Mouse (Mus musculus) cerebellum, adult 11-12 months (tissue): ENCODE measurements around the gene Gabrb1.
A peak's percentile ranks its signal among the peaks of the same experiment; 100 is the strongest.

ENCODE experiments used
- DNase-seq: peaks from one replicate; pipeline ENCODE4 v3.0.0; 2022

Gene Gabrb1

DNA sequence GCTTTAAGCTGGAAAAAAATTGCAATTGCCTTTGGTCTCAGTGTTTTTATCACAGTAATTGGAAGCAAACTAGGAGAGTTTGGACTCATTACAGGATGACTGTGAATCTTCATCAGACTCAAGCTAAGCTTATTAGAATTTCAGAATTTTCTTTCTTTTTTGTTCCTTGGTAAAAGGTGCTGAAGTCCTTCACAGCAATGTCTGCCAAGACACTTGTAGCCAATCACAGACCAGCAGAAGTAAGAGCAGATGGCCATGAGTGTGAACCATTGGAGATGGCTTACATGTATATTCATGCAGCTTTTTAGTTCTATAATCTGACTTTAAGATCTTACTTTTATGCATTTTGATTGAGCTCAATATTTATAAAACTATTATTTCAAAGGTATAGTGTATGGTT lies 184.3 kb downstream of the Gabrb1 start:
- DNase-seq, result no peak

GRCm38 (mm10) chr5:71898214-71898613 lies 240.3 kb downstream of the Gabrb1 start:
- DNase-seq, result no peak

DNA sequence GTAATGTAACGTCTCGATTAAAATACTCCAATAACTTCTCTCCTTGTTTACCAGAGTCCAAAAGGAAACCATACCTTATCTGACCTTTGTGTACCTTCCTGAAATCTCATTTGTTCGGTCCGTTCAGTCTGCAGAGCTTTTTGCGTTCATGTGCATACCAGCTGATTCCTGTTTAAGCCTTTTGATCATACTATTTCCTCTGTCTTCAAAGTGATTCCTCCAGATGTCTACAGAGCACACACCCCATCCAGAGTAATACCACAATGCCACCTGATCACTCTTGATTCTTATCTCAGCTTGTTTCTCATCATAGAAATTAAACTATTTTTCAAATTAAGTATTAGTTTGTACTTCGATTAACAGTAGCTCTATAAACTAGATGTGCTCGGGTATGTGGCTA lies 245.5 kb downstream of the Gabrb1 start:
- DNase-seq, result no peak

GRCm38 (mm10) chr5:71914028-71914427 lies 256.1 kb downstream of the Gabrb1 start:
- DNase-seq, result no peak

- no peak for DNase-seq
These were observed 257.8 kb downstream of the Gabrb1 start for GRCm38 (mm10) chr5:71915711-71916110.

DNA sequence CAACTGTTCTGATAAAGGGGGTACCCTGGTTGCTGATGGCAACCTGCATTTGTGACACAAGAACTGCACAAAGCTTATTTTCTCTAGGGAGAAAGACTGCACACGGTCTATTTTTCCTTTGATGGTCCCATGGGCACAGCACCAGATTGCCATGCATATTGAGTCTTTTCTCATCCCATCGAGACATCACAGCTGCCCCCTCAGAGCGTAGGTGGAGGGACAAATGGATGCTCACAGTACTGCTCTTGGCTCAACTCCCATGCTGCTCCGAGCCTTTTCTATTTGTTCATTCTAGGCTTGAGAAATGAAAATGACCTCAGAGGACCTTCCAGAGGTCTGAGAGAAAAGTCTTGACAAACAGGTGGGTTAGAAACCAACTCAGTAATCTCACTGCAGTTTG lies 259.3 kb downstream of the Gabrb1 start:
- peak; percentile 14 for DNase-seq

DNA sequence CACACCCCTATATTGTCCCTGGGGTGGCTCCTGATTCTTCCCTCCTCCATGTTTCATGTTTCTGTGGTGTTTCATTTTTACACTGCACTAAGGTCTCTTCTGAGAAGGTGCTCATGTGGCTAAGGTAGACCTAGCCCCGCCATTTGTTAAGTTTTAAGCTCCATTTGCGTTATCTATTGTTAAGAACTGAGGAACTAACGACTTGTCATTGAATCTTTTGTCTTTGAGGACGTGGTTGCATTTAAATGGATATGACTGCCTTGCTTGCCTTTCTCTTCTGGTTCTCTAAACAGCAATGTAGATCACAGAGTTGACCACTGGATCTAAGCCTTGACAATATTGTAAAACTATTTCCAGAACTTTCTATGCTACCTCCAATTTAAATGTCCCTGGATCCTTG lies 265.7 kb downstream of the Gabrb1 start:
- DNase-seq, result no peak

DNA sequence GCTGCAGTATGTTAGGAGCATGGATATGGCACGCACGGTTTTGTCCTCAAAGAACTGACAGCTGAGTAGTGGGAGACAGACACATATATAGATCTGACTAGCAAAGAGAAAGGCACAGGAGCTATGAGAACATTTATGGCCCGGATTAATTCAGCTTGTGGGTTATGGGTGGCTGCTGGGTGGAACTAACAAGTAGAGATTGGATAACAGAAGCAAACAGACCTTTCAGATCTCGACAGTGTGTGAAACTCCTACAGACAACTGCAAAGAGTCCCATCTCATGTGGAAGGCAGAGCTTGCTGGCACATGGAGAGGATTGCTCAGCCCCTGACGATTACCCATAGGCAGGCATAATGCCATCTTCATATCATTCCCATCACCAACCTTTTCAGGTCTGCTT lies 268.4 kb downstream of the Gabrb1 start:
- DNase-seq, result no peak

DNA sequence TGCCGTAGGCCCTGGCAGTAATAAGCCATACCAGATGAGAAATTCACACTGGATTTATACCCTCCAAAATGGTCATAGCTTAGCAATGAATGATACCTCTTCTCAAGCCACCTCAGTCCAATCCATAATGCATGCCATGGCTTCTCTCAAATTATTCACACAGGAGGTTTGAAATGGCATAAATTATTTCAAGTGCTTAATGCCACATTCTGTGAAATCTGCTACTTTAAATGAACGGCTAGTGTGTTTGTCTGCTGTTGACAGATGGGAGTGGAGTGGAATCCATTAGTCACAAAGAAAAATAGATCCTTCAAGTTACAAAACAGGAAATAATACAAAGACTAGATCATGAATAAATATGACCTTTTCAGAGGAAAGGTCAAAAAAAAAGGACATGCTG lies 272.1 kb downstream of the Gabrb1 start:
- DNase-seq, result no peak

GRCm38 (mm10) chr5:71951398-71951797 lies 293.5 kb downstream of the Gabrb1 start:
- DNase-seq, result no peak

DNA sequence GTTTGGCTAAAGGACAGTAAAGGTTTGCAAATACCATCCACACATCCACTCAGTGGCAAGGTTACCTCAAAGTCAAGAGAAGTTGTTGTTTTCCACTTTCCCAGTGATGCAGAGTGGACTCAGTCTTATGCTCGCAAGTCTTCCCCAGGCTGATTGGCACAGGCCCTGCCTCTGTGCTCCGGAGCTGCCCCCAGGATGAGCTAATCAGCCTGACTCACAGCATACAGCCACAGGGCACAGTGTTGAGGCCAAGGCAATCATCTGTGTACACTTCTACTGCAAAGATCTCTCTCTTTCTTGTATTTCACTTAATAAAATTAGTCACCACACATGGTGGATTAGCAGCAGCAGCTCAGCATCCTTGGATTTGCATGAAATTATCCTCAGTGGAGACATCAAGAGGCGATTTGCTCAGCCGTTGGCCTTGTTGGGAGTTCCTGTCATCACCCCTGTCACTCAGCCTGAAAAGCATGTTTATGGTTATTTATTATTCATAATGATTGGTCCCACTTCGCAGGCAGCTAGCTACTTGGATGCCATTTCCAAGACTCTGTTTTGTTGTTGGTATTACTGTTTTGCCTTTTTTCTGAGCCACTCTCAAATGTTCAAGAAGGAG lies 297.3 kb downstream of the Gabrb1 start:
- DNase-seq, result no peak

DNA sequence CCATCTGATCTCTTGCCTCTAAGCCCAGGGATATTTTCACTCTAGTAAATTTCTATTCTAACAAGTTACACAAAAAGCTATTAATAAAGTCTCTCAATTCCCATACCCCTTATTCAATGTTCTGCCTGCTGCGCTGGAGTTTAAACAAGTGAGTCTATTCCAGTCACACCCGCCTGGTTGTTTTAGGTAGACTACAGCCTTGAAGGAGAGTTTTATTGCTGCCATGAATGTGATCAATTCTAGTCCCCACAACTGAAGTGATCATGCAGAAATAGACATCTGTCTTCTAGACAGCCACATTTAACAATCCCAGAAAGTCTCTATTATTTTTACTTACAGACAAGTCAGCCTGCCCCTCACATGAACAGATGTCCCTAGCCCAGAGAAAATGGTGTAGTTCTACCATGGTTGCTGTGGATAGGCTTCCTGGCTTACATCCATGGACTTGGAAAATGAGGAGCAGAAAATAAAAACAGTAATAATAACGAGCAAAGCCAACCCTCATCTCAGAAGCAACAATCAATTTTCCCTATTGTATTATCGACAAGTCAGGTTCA lies 307.0 kb downstream of the Gabrb1 start:
- DNase-seq, result no peak

DNA sequence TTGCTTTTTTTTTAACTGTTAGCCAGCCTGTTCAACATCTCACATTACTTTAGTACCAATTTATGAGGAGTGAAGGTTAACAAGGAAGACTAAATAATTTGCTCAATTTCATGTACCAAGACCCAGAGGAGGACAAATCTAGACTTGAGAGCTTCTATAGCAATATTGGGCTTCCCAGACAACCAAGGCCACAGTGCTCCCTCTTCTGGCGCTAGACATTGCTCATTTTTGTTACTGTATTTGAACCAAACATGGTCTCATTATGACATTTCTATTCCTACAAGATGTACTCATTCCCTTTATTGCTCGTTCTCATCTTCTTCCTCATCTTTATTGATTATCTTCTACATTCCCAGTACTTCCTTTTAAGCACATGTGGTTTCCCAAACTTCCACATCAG lies 307.6 kb downstream of the Gabrb1 start:
- no peak for DNase-seq

DNA sequence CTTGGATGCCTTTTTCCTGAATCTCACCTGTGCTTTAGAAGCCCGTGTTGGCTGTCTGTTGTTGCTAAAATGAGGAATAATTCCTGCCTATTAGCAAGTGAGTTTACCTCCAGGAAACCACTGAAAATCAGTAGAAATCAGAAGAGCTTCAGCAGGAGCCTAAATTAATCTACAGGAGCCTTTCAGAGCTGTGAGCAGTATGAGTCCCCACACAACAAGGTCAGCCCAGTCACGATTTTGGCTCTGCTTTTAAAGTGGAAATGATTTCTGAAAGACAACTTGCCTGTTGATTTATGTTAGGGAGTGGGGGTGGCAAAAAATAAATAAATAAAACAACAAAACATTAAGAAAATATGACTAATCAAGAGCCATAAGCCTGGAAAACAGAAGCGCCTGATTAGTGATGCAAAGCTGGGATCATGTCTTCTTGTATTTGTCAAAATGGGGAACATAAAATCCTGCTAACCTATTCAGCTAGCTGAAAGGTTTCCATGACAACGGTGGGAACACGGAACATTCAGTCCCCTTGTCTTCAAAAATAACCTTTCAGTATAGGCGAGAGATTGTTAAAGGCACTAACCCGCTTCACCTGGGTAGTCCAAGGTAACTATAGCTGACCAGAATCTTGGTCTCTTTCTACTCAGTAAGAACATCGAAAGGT lies 312.4 kb downstream of the Gabrb1 start:
- no peak for DNase-seq

- DNase-seq, result no peak
These were observed 314.9 kb downstream of the Gabrb1 start for GRCm38 (mm10) chr5:71972831-71973230.

GRCm38 (mm10) chr5:71976133-71976532 lies 318.2 kb downstream of the Gabrb1 start:
- DNase-seq, result no peak

- peak; percentile 51 for DNase-seq
These were observed 318.7 kb downstream of the Gabrb1 start for GRCm38 (mm10) chr5:71976571-71977061.

GRCm38 (mm10) chr5:71986561-71986960 lies 328.6 kb downstream of the Gabrb1 start:
- no peak for DNase-seq

DNA sequence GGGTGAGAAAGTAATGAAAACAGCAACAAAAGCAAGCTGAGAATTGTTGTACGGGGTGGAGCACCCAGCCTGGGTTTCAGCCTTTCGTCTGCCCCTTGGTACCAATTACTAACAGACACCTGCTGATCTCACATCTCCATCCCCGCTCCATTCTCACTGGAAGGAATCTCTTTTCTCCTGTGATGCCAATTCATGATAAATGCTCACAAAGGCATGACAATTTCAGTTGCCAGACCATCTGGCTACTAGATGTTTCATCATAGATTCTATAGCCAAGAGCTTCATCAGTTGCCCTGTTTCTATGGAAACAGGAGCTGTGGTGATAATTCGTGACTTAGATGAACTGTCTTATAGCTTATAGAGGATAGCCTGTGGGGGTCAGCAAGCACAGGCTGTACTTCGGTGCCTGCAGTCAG lies 329.1 kb downstream of the Gabrb1 start:
- DNase-seq, result peak; percentile 72

DNA sequence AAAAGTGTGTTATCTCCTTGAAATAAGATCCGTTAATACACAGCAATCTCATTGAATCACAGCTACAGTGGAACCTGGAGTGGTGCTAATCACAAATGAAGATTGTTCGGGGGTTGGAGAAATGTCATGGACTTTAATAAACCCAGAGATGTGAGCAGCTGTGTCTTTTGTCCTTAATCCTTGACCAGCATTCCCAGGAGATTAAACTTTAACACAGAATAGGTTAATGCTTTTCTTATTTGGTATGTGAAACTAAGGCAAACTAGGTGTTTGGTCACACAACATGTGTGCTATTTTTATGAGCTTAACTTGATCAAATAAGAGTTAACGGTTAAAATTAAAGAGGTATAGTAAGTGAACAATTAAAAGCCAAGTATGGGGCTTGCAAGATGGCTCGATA lies 341.6 kb downstream of the Gabrb1 start:
- DNase-seq, result no peak

- no peak for DNase-seq
These were observed 346.0 kb downstream of the Gabrb1 start for GRCm38 (mm10) chr5:72003811-72004435.

GRCm38 (mm10) chr5:72036954-72037353 lies 379.0 kb downstream of the Gabrb1 start:
- DNase-seq, result no peak

DNA sequence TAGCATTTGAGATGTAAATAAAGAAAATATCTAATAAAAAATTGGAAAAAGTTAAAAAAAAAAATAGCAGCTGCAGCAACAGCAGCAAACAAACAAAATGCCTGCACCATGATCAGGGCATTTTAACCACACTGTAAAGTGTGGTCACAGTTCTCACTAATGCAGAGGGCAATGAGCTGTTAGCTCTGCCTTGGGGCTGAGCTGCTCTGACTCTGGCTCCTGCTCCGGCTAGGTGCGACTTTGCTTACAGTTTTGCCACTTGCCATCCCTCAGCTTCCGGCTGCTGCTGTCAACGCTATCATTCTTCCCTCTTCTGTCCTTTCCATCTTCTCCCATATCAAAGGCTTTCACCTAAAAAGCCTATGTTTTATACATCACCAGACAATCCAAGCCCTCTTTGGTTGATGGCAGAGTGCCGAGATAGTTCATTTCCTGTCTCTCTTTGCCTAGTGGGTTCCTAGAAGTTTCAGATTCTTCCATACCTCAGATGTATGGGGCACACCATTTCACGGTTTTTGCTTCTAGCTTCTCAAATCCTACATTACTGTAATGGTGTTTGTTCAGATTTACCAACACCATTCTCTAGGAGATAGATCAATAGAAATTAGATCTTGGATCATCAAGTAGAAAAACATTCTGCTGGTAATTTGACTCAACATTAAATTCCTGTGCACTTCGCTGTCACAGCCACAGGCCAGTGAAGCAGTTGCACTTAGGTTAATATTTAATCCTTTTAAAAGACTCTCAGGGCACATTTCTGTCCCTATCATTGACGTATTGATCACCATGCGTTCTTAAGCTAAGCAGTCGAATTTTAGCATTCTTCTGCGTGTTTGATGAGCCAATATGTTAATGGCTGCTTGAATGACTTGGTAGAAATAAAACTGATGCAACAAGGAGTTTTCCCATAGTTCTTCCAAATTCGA lies 385.6 kb downstream of the Gabrb1 start:
- no peak for DNase-seq
